Comparison of ENCODE assay signal across 8 mouse cellular contexts in the genomic region with DNA sequence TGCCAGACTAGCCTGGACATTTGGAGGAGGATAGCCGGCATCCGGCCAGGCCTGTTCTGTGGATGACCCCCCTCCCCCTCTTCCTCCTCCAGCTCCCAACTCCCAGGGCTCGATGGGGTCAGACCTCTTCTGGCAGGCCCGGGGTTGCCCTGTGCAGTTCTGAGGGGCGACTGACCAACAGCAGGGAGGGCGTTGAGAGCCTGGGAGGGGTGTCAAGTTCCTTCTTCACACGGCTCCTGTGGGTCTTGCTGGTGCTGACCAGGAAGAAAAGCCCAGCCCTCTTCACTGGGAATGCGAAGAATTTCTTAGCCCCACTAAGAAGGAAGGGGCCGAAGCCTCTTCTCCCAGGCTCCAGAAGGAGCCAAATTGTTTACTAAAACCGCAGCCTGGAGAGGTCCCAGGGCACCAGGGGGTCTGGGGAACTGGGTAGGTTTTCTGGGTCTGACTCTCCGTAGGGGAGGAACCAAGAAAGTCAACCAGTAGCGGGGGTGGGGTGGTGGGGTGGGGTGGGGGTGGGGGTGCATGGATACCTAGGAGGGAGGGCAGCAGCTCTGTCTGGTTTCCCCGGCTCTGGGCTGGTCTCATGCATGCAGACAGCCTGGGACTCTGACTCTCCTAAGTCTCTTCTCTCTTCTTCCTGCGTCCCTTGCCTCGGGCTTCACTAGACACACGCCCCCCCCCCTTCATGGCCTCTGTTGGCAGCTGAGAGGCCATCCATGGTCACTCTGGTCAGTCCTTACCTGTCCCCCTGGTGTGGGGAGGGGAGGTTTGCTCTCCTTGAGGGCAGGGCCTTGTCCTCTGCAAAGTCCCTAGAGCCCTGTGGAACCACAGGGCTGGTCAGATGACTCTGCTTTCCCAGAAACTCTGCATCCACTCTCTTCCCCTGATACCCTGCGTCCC. TPM values are rescaled to one million over a fixed set of nuclear protein-coding genes. Genes with fewer than 3 reads are reported as not detected.
DNase-seq lines count a peak whose midpoint lies in the region; ATAC-seq lines count a peak whose summit lies in the region.

No protein-coding gene starts in this region.

- peak; percentile 54 to 73 for DNase-seq in urinary bladder, postnatal 4 days (ENCODE audit: low spot score in 2 of 2)
- no peak for DNase-seq in urinary bladder, adult 18-20 months (ENCODE audit: low spot score in 2 of 2)
- peak; percentile 30 for DNase-seq in retina, postnatal 1 day
- DNase-seq in layer of hippocampus, postnatal 36 days: no peak
- no peak for DNase-seq in thymus, postnatal 36 days
- no peak for DNase-seq in cerebellum, postnatal 25 days

- H3K27ac ChIP-seq in heart, embryonic 13.5 days (replicated peaks): peak overlapping the region; percentile 83
- peak overlapping the region; percentile 55; the same call in 1 of the 2 replicates for H3K27ac ChIP-seq in limb, embryonic 13.5 days

- H3K36me3 ChIP-seq in heart, embryonic 13.5 days: no peaks in the 10 kb centered on the region
- H3K36me3 ChIP-seq in limb, embryonic 13.5 days: no peaks in the 10 kb centered on the region

- H3K4me3 ChIP-seq in heart, embryonic 13.5 days: no peak overlapping the region
- no peak overlapping the region for H3K4me3 ChIP-seq in limb, embryonic 13.5 days

- no peak for ATAC-seq in heart, embryonic 13.5 days (ENCODE audit: extremely low read depth, insufficient number of reproducible peaks, low FRiP score, low TSS enrichment)
- peak; percentile 31; the same call in 1 of the 2 replicates for ATAC-seq in limb, embryonic 13.5 days (ENCODE audit: low FRiP score, low read depth)

- 15% methylated on average over 16 of the region's 17 CpGs for whole genome bisulfite sequencing in heart, embryonic 13.5 days
- 9% methylated on average over 17 of the region's 17 CpGs for WGBS in limb, embryonic 13.5 days

- H3K9ac ChIP-seq in heart, embryonic 13.5 days: peak overlapping the region; percentile 65
- H3K9ac ChIP-seq in limb, embryonic 13.5 days: peak overlapping the region; percentile 39; the same call in 1 of the 2 replicates

- peak overlapping the region; percentile 40 for H3K4me2 ChIP-seq in heart, embryonic 13.5 days
- H3K4me2 ChIP-seq in limb, embryonic 13.5 days (replicated peaks): peak overlapping the region; percentile 41

- no peaks in the 10 kb centered on the region for H3K27me3 ChIP-seq in heart, embryonic 13.5 days (replicated peaks)
- H3K27me3 ChIP-seq in limb, embryonic 13.5 days: no peaks in the 10 kb centered on the region

- no peaks in the 10 kb centered on the region for H3K9me3 ChIP-seq in heart, embryonic 13.5 days
- H3K9me3 ChIP-seq in limb, embryonic 13.5 days: no peaks in the 10 kb centered on the region

- H3K4me1 ChIP-seq in heart, embryonic 13.5 days: peaks cover 32% of the 10 kb centered on the region
- H3K4me1 ChIP-seq in limb, embryonic 13.5 days: peaks cover 21% of the 10 kb centered on the region

RNA-seq across cellular contexts. Expression of gene Myh9, which starts 41.1 kb away (rescaled TPM):
- 24.8 and 25.0 TPM in 2 replicates for polyA plus RNA-seq in heart, embryonic 13.5 days (2015; fragmentation: Nextera tagmentation; extraction: Ambion mirVana)
- polyA plus RNA-seq in limb, embryonic 13.5 days (2015; fragmentation: Nextera tagmentation; extraction: Ambion mirVana): 34.1 and 38.1 TPM in 2 replicates
- total RNA-seq in layer of hippocampus, postnatal 36 days (2021): 100 to 1,000 TPM in 1 of 2 experiments, 10 to 100 TPM in 1; 92.4 to 103 TPM

RNA-seq across cellular contexts. Expression of gene Txn2, which starts 45.8 kb away (rescaled TPM):
- 248 and 278 TPM in 2 replicates for polyA plus RNA-seq in heart, embryonic 13.5 days (2015; fragmentation: Nextera tagmentation; extraction: Ambion mirVana)
- 237 and 238 TPM in 2 replicates for polyA plus RNA-seq in limb, embryonic 13.5 days (2015; fragmentation: Nextera tagmentation; extraction: Ambion mirVana)
- total RNA-seq in layer of hippocampus, postnatal 36 days (2021): 100 to 1,000 TPM; 125 to 135 TPM

Comparison
In these comparisons a context has a peak if more than half of its experiments do, and no peak if none do; other contexts are left out.
1. DNase-seq: peak in urinary bladder, postnatal 4 days (2 of 2) and retina, postnatal 1 day (single experiment); none in urinary bladder, adult 18-20 months (0 of 2), layer of hippocampus, postnatal 36 days (0 of 2), thymus, postnatal 36 days (0 of 2) and cerebellum, postnatal 25 days (0 of 2).